Mouse (Mus musculus) heart, adult 2 months (tissue): ENCODE measurements at regions not wholly inside any gene's neighbourhood (a gene's known extent, or its start where the extent isn't known, plus 50 kb on each side); places are given as distances from the start of the nearest gene placed in this dataset.

Experiments
- CTCF ChIP-seq: fragments of 200-600 bp; IDR thresholded peaks from 2 replicates; pipeline ENCODE4 v1.8.1; 2022; ENCODE audit warnings: antibody characterized with exemption, mild to moderate bottlenecking, moderate library complexity
- POLR2A ChIP-seq: fragments of 200-500 bp; IDR thresholded peaks from 2 replicates; pipeline ENCODE4 v1.6.1; 2011; ENCODE audit warnings: mild to moderate bottlenecking, low read depth, low read length, control low read depth; ENCODE audit not compliant: insufficient read depth

- TF ChIP-seq CTCF (peak; percentile 74), POLR2A (no peak)
Observed at GRCm38 (mm10) chr2:47785848-47786247, 1028.1 kb upstream of the Acvr2a start.
